Mouse (Mus musculus) cerebellum, adult 2 months (tissue): ENCODE measurements around the gene Bcar1. TPM values are rescaled to one million over a fixed set of nuclear protein-coding genes. Genes with fewer than 3 reads are reported as not detected.

Experiments used
- DNase-seq, 2 experiments: peaks; one replicate each; pipeline ENCODE4 v3.0.0; 2021
- H3K27ac ChIP-seq: fragments of 200-500 bp; 2 replicates; pipeline ENCODE4 v1.5.1; 2012; ENCODE audit warnings: low read length, control low read depth, inconsistent platforms; ENCODE audit not compliant: insufficient read depth
- H3K27me3 ChIP-seq: fragments of 200-500 bp; 2 replicates; pipeline ENCODE4 v1.6.1; 2012; ENCODE audit warnings: inconsistent platforms, mild to moderate bottlenecking, low read length, moderate library complexity; ENCODE audit not compliant: control insufficient read depth, insufficient read depth
- H3K4me1 ChIP-seq: fragments of 200-500 bp; 2 replicates; pipeline ENCODE4 v1.6.1; 2011; ENCODE audit warnings: low read length; ENCODE audit not compliant: control insufficient read depth, insufficient read depth
- H3K4me3 ChIP-seq: fragments of 200-500 bp; replicated peaks from 2 replicates; pipeline ENCODE3; 2011; ENCODE audit warnings: mild to moderate bottlenecking, low read depth, low read length, control low read depth; ENCODE audit not compliant: insufficient read depth
- CTCF ChIP-seq: fragments of 200-500 bp; IDR thresholded peaks from 2 replicates; pipeline ENCODE4 v1.5.1; 2011; ENCODE audit warnings: low read depth, mild to moderate bottlenecking, control low read depth, low read length, moderate library complexity, borderline replicate concordance; ENCODE audit not compliant: insufficient read depth
- POLR2A ChIP-seq: fragments of 200-500 bp; IDR thresholded peaks from 2 replicates; pipeline ENCODE4 v1.6.1; 2011; ENCODE audit warnings: low read length, control low read depth, borderline replicate concordance; ENCODE audit not compliant: insufficient read depth
- WGBS: fragments of 180-500 bp; shearing (Covaris S2); methylation state at CpG from one replicate; pipeline ENCODE4 v1.1.7; 2018; 5-methylcytosine and 5-hydroxymethylcytosine counted together
- polyA plus RNA-seq: library from polyadenylated mRNA; depleted of rRNA; stranded (reverse); fragments of >200 nt; gene quantifications from 2 replicates; pipeline ENCODE4 v1.2.3, GENCODE M21; 2012

Gene Bcar1
- polyA plus RNA-seq, 1 experiment, result 129 TPM

GRCm38 (mm10) chr8:111747866-111748649 is 4.4 kb upstream of the Bcar1 start:
- 84% methylated on average over 8 of the region's 8 CpGs for WGBS
- no peak for DNase-seq
- H3K27ac ChIP-seq, result no peak overlapping the region
- H3K4me3 ChIP-seq, result no peak overlapping the region
- TF ChIP-seq CTCF (no peak), POLR2A (no peak)
- no peaks in the 10 kb centered on the region for H3K27me3 ChIP-seq
- peaks cover 17% of the 10 kb centered on the region for H3K4me1 ChIP-seq

GRCm38 (mm10) chr8:111746582-111747465 is 3.2 kb upstream of the Bcar1 start:
- peak in 1 of 2 experiments; percentile 8 for DNase-seq
- Histone ChIP-seq H3K4me3 (no peak overlapping the region), H3K27me3 (no peaks in the 10 kb centered on the region), H3K27ac (no peak overlapping the region), H3K4me1 (peaks cover 20% of the 10 kb centered on the region)
- WGBS, result 68% methylated on average over 13 of the region's 13 CpGs
- TF ChIP-seq CTCF, result no peak
- no peak for TF ChIP-seq POLR2A

GRCm38 (mm10) chr8:111745591-111746418 is 2.2 kb upstream of the Bcar1 start:
- Histone ChIP-seq H3K27me3 (no peaks in the 10 kb centered on the region), H3K4me1 (peaks cover 29% of the 10 kb centered on the region), H3K4me3 (no peak overlapping the region), H3K27ac (no peak overlapping the region)
- 11% methylated on average over 23 of the region's 23 CpGs for WGBS
- peak; percentile 62 to 64 for DNase-seq
- no peak for TF ChIP-seq CTCF

GRCm38 (mm10) chr8:111745086-111745485 is 1.5 kb upstream of the Bcar1 start:
- Histone ChIP-seq H3K27me3 (no peaks in the 10 kb centered on the region), H3K27ac (no peak overlapping the region), H3K4me1 (peaks cover 36% of the 10 kb centered on the region), H3K4me3 (no peak overlapping the region)
- DNase-seq, result no peak
- TF ChIP-seq CTCF (no peak), POLR2A (no peak)
- WGBS, result 57% methylated on average over 5 of the region's 5 CpGs

GRCm38 (mm10) chr8:111743101-111743791 is 363 bp downstream of the Bcar1 start:
- peak overlapping the region; percentile 63 for H3K4me3 ChIP-seq
- under 1% methylated on average over 36 of the region's 44 CpGs for WGBS
- peak overlapping the region; percentile 55 for H3K27ac ChIP-seq
- TF ChIP-seq CTCF, result no peak
- no peak for TF ChIP-seq POLR2A
- peaks cover 50% of the 10 kb centered on the region for H3K4me1 ChIP-seq
- H3K27me3 ChIP-seq, result no peaks in the 10 kb centered on the region
- peak in 1 of 2 experiments; percentile 54 for DNase-seq

GRCm38 (mm10) chr8:111742261-111743037 is 1.2 kb downstream of the Bcar1 start:
- H3K27ac ChIP-seq, result peak overlapping the region; percentile 55
- H3K4me3 ChIP-seq, result peak overlapping the region; percentile 63
- under 1% methylated on average over 11 of the region's 11 CpGs for WGBS
- peaks cover 51% of the 10 kb centered on the region for H3K4me1 ChIP-seq
- peak; percentile 78 to 85 for DNase-seq
- H3K27me3 ChIP-seq, result no peaks in the 10 kb centered on the region
- TF ChIP-seq CTCF (no peak), POLR2A (no peak)
